Mouse (Mus musculus): ENCODE measurements around the gene Mbd3.

Mbd3 gene

GRCm38 (mm10) chr10:80423562-80423961, 24.2 kb upstream of the Mbd3 start:
- no peak for DNase-seq (ENCODE audit: low read depth, low spot score)

GRCm38 (mm10) chr10:80421651-80422472, 22.5 kb upstream of the Mbd3 start:
- DNase-seq (ENCODE audit: low read depth, low spot score): no peak

GRCm38 (mm10) chr10:80421208-80421607, 21.9 kb upstream of the Mbd3 start:
- no peak for DNase-seq (ENCODE audit: low read depth, low spot score)

- no peak for DNase-seq (ENCODE audit: low read depth, low spot score)
Measured at GRCm38 (mm10) chr10:80420729-80421128, 21.4 kb upstream of the Mbd3 start.

GRCm38 (mm10) chr10:80419419-80419818, 20.1 kb upstream of the Mbd3 start:
- no peak for DNase-seq (ENCODE audit: low read depth, low spot score)

GRCm38 (mm10) chr10:80418311-80418710, 19.0 kb upstream of the Mbd3 start:
- DNase-seq (ENCODE audit: low read depth, low spot score): no peak

- DNase-seq (ENCODE audit: low read depth, low spot score): no peak
Measured at GRCm38 (mm10) chr10:80417841-80418240, 18.5 kb upstream of the Mbd3 start.

GRCm38 (mm10) chr10:80417371-80417770, 18.0 kb upstream of the Mbd3 start:
- no peak for DNase-seq (ENCODE audit: low read depth, low spot score)

- DNase-seq (ENCODE audit: low read depth, low spot score): no peak
Measured at GRCm38 (mm10) chr10:80415566-80415965, 16.2 kb upstream of the Mbd3 start.

- no peak for DNase-seq (ENCODE audit: low read depth, low spot score)
Measured at GRCm38 (mm10) chr10:80412656-80413541, 13.5 kb upstream of the Mbd3 start.

GRCm38 (mm10) chr10:80407924-80408323, 8.6 kb upstream of the Mbd3 start:
- no peak for DNase-seq (ENCODE audit: low read depth, low spot score)

- DNase-seq (ENCODE audit: low read depth, low spot score): peak; percentile 90
Measured at GRCm38 (mm10) chr10:80406684-80407501, 7.5 kb upstream of the Mbd3 start, which contains the start of gene Uqcr11. TSS of gene Uqcr11 (minus strand) at chr10:80406830.

- no peak for DNase-seq (ENCODE audit: low read depth, low spot score)
Measured at GRCm38 (mm10) chr10:80405481-80406173, 6.3 kb upstream of the Mbd3 start.

GRCm38 (mm10) chr10:80403044-80403692, 3.8 kb upstream of the Mbd3 start:
- DNase-seq (ENCODE audit: low read depth, low spot score): no peak

- DNase-seq (ENCODE audit: low read depth, low spot score): no peak
Measured at GRCm38 (mm10) chr10:80400704-80401161, 1.4 kb upstream of the Mbd3 start.

- no peak for DNase-seq (ENCODE audit: low read depth, low spot score)
Measured at GRCm38 (mm10) chr10:80399973-80400703, 788 bp upstream of the Mbd3 start.

- DNase-seq (ENCODE audit: low read depth, low spot score): peak; percentile 98
Measured at GRCm38 (mm10) chr10:80398719-80399190, 595 bp downstream of the Mbd3 start.

GRCm38 (mm10) chr10:80398174-80398535, 1.2 kb downstream of the Mbd3 start:
- DNase-seq (ENCODE audit: low read depth, low spot score): no peak

GRCm38 (mm10) chr10:80397524-80398173, 1.7 kb downstream of the Mbd3 start:
- DNase-seq (ENCODE audit: low read depth, low spot score): no peak
